Mouse (Mus musculus) midbrain, postnatal 0 days (tissue): ENCODE measurements at regions not wholly inside any gene's neighbourhood (a gene's known extent, or its start where the extent isn't known, plus 50 kb on each side); places are given as distances from the start of the nearest gene placed in this dataset.
A peak's percentile ranks its signal among the peaks of the same experiment; 100 is the strongest.

ENCODE experiments used
- ATAC-seq: fragments of 200-750 bp; cut with Nextera tagmentation; 2 replicates; pipeline ENCODE4 v1.8.0; 2017; ENCODE audit warnings: moderate number of reproducible peaks, mild to moderate bottlenecking, moderate TSS enrichment, moderate library complexity; ENCODE audit not compliant: low FRiP score
- DNase-seq: peaks from one replicate; pipeline ENCODE4 v3.0.0-alpha.2; 2015; ENCODE audit warnings: low spot score
- H3K27ac ChIP-seq: fragments of 300-500 bp; sonication (generic); 2 replicates; pipeline ENCODE4 v1.5.1; 2014; ENCODE audit warnings: low read depth, mild to moderate bottlenecking, low read length, mixed read lengths
- H3K27me3 ChIP-seq: fragments of 300-500 bp; sonication (generic); 2 replicates; pipeline ENCODE4 v1.6.1; 2014; ENCODE audit warnings: low read length, control low read depth, mixed read lengths; ENCODE audit not compliant: insufficient read depth
- H3K36me3 ChIP-seq: fragments of 300-500 bp; sonication (generic); 2 replicates; pipeline ENCODE4 v1.6.1; 2014; ENCODE audit warnings: low read length, control low read depth, mixed read lengths; ENCODE audit not compliant: insufficient read depth
- H3K4me1 ChIP-seq: fragments of 300-500 bp; sonication (generic); 2 replicates; pipeline ENCODE4 v1.6.1; 2014; ENCODE audit warnings: mild to moderate bottlenecking, control low read depth, antibody characterized with exemption, low read length, mixed read lengths; ENCODE audit not compliant: insufficient read depth
- H3K4me2 ChIP-seq: fragments of 300-500 bp; sonication (generic); 2 replicates; pipeline ENCODE4 v1.6.1; 2014; ENCODE audit warnings: low read depth, mild to moderate bottlenecking, low read length, mixed read lengths; ENCODE audit not compliant: poor library complexity, severe bottlenecking
- H3K4me3 ChIP-seq: fragments of 300-500 bp; sonication (generic); 2 replicates; pipeline ENCODE4 v1.5.1; 2014; ENCODE audit warnings: low read depth, mild to moderate bottlenecking, low read length, moderate library complexity
- H3K9ac ChIP-seq: fragments of 300-500 bp; sonication (generic); replicated peaks from 2 replicates; pipeline ENCODE4 v1.6.1; 2014; ENCODE audit warnings: mild to moderate bottlenecking, low read length, moderate library complexity, mixed read lengths; ENCODE audit not compliant: poor library complexity, severe bottlenecking
- H3K9me3 ChIP-seq: fragments of 300-500 bp; sonication (generic); 2 replicates; pipeline ENCODE4 v1.6.1; 2016; ENCODE audit warnings: low read length, control low read depth
- CTCF ChIP-seq: IDR thresholded peaks from 2 replicates; pipeline ENCODE4 v1.5.1; 2016; ENCODE audit warnings: antibody characterized with exemption, mild to moderate bottlenecking
- WGBS: fragments of 180-500 bp; shearing (Covaris S2); extraction: QIAGEN DNeasy Blood & Tissue Kit; methylation state at CpG from one replicate; pipeline ENCODE4 v1.1.7; 2014; 5-methylcytosine and 5-hydroxymethylcytosine counted together

- DNase-seq (no peak), ATAC-seq (no peak)
- H3K27ac ChIP-seq = no peak overlapping the region
- H3K4me1 ChIP-seq = no peaks in the 10 kb centered on the region
- H3K36me3 ChIP-seq = no peaks in the 10 kb centered on the region
- H3K27me3 ChIP-seq = no peaks in the 10 kb centered on the region
- no peak overlapping the region for H3K4me2 ChIP-seq
- no peak overlapping the region for H3K4me3 ChIP-seq
- no peak for TF ChIP-seq CTCF
- no peaks in the 10 kb centered on the region for H3K9me3 ChIP-seq
- H3K9ac ChIP-seq = no peak overlapping the region
Measured at GRCm38 (mm10) chr13:90310482-90310881, 221.1 kb upstream of the Xrcc4 start.

GRCm38 (mm10) chr13:90300481-90300880, 211.1 kb upstream of the Xrcc4 start:
- no peaks in the 10 kb centered on the region for H3K36me3 ChIP-seq
- TF ChIP-seq CTCF = no peak
- ATAC-seq (no peak), DNase-seq (no peak)
- no peaks in the 10 kb centered on the region for H3K4me1 ChIP-seq
- no peak overlapping the region for H3K4me3 ChIP-seq
- H3K9ac ChIP-seq = no peak overlapping the region
- H3K27ac ChIP-seq = no peak overlapping the region
- WGBS = 85% methylated on average over 3 of the region's 3 CpGs
- H3K9me3 ChIP-seq = no peaks in the 10 kb centered on the region
- no peaks in the 10 kb centered on the region for H3K27me3 ChIP-seq
- no peak overlapping the region for H3K4me2 ChIP-seq

DNA sequence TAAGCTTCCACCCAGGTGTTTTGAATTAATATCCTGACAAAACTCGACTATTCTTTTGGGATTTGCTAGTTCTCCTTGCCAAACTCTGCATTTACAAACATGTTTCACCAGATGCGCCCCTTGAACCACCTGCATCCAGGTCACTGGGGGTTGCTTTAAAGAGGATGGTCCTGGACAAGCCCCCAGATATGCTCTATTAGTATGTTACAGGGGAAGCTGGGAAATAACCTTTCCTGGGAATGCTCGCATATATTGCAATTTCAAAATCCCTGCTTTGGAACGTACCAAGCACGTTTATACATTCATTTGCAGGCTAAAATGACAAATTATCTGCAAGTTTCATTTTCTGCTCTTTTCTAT, 205.2 kb upstream of the Xrcc4 start:
- Histone ChIP-seq H3K4me1 (peaks cover 5% of the 10 kb centered on the region; the same call in 1 of the 2 replicates), H3K4me3 (no peak overlapping the region), H3K9me3 (no peaks in the 10 kb centered on the region), H3K27ac (no peak overlapping the region), H3K9ac (no peak overlapping the region), H3K36me3 (no peaks in the 10 kb centered on the region), H3K4me2 (peak overlapping the region; percentile 26), H3K27me3 (no peaks in the 10 kb centered on the region)
- 60% methylated on average over 5 of the region's 5 CpGs for WGBS
- TF ChIP-seq CTCF = no peak
- DNase-seq (no peak), ATAC-seq (no peak)

- peak overlapping the region; percentile 26 for H3K4me2 ChIP-seq
- H3K27ac ChIP-seq = no peak overlapping the region
- DNase-seq (no peak), ATAC-seq (no peak)
- no peaks in the 10 kb centered on the region for H3K36me3 ChIP-seq
- 40% methylated on average over 10 of the region's 10 CpGs for WGBS
- no peaks in the 10 kb centered on the region for H3K9me3 ChIP-seq
- H3K4me1 ChIP-seq = peaks cover 5% of the 10 kb centered on the region; the same call in 1 of the 2 replicates
- no peak for TF ChIP-seq CTCF
- H3K4me3 ChIP-seq = no peak overlapping the region
- H3K9ac ChIP-seq = no peak overlapping the region
- no peaks in the 10 kb centered on the region for H3K27me3 ChIP-seq
Measured at GRCm38 (mm10) chr13:90293697-90294647, 204.6 kb upstream of the Xrcc4 start.

GRCm38 (mm10) chr13:90292905-90293304, 203.5 kb upstream of the Xrcc4 start:
- WGBS = 31% methylated on average over 4 of the region's 4 CpGs
- H3K27ac ChIP-seq = no peak overlapping the region
- DNase-seq (peak; percentile 48), ATAC-seq (0 out of 2 replicates have a peak, but pooled peaks have one; percentile 56)
- H3K9ac ChIP-seq = no peak overlapping the region
- no peaks in the 10 kb centered on the region for H3K27me3 ChIP-seq
- H3K4me2 ChIP-seq = no peak overlapping the region
- TF ChIP-seq CTCF = no peak
- peaks cover 5% of the 10 kb centered on the region; the same call in 1 of the 2 replicates for H3K4me1 ChIP-seq
- no peaks in the 10 kb centered on the region for H3K36me3 ChIP-seq
- H3K9me3 ChIP-seq = no peaks in the 10 kb centered on the region
- H3K4me3 ChIP-seq = no peak overlapping the region

DNA sequence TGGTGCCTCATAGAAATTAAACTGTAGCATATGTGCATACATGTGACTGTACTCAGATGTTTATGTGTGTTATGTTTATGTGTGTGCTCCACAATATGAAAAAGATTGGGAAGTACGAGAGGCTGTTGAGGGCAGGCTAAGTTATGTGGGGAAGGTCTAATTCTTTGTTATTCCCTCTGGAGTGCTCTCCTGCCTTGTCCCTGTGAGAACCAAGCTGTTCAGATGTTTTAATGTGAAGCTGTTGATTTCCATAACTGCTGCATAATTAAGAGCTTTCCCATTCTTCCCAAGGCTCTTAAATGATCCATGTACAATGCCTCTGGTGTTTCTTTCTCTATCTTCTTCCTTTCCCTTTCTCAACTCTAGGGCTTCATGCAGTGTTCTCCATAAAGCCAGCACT, 202.7 kb upstream of the Xrcc4 start:
- DNase-seq = no peak
- ATAC-seq = no peak
- WGBS = 56% methylated on average over 1 of the region's 1 CpGs

More for the DNA sequence above, 202.7 kb upstream of the Xrcc4 start:
- no peaks in the 10 kb centered on the region for H3K36me3 ChIP-seq
- no peaks in the 10 kb centered on the region for H3K27me3 ChIP-seq
- H3K4me1 ChIP-seq = peaks cover 5% of the 10 kb centered on the region; the same call in 1 of the 2 replicates
- H3K9ac ChIP-seq = no peak overlapping the region
- H3K4me2 ChIP-seq = no peak overlapping the region
- no peak for TF ChIP-seq CTCF
- H3K27ac ChIP-seq = no peak overlapping the region
- H3K4me3 ChIP-seq = no peak overlapping the region
- H3K9me3 ChIP-seq = no peaks in the 10 kb centered on the region
